Mouse (Mus musculus): ENCODE measurements around the gene Tbpl2. TPM values are rescaled to one million over a fixed set of nuclear protein-coding genes. Genes with fewer than 3 reads are reported as not detected.

Tbpl2 gene
- polyA plus RNA-seq (2012; rRNA removed): 0.13 TPM in 1 of 2 replicates, not detected in the other

- Histone ChIP-seq H3K27ac (ENCODE audit: insufficient read depth, low read depth, low read length) (no peak within 1 kb of the TSS), H3K27me3 (replicated peaks; ENCODE audit: control insufficient read depth, insufficient read depth, low read length) (no peaks in the 10 kb centered on the region), H3K4me3 (ENCODE audit: insufficient read depth, low read depth, low read length) (no peak within 1 kb of the TSS), H3K4me1 (ENCODE audit: control insufficient read depth, insufficient read depth, low read length) (no peaks in the 10 kb centered on the region; the same call in 1 of the 2 replicates), H3K36me3 (ENCODE audit: control insufficient read depth, insufficient read depth, low read length) (no peaks in the 10 kb centered on the region)
- 75% methylated on average over 4 of the region's 4 CpGs for WGBS
- TF ChIP-seq CTCF (conservative IDR thresholded peaks at IDR 0.05; ENCODE audit: insufficient read depth, insufficient read length, low read depth, low read length) (no peak), POLR2A (IDR thresholded peaks at IDR 0.05; ENCODE audit: low read depth, low read length) (no peak)
- no peak for DNase-seq
These were observed at the start of gene Tbpl2 for GRCm38 (mm10) chr2:24096495-24096894. TSS of gene Tbpl2 (minus strand) at chr2:24096595.

- DNase-seq: no peak
- no peak overlapping the region for H3K4me3 ChIP-seq (ENCODE audit: insufficient read depth, low read depth, low read length)
- H3K27me3 ChIP-seq (replicated peaks; ENCODE audit: control insufficient read depth, insufficient read depth, low read length): no peaks in the 10 kb centered on the region
- no peaks in the 10 kb centered on the region for H3K36me3 ChIP-seq (ENCODE audit: control insufficient read depth, insufficient read depth, low read length)
- TF ChIP-seq CTCF (conservative IDR thresholded peaks at IDR 0.05; ENCODE audit: insufficient read depth, insufficient read length, low read depth, low read length): no peak
- no peak for TF ChIP-seq POLR2A (IDR thresholded peaks at IDR 0.05; ENCODE audit: low read depth, low read length)
- WGBS: 75% methylated on average over 1 of the region's 1 CpGs
- H3K27ac ChIP-seq (ENCODE audit: insufficient read depth, low read depth, low read length): no peak overlapping the region
- H3K4me1 ChIP-seq (ENCODE audit: control insufficient read depth, insufficient read depth, low read length): no peaks in the 10 kb centered on the region
These were observed 38.0 kb upstream of the Tbpl2 start for GRCm38 (mm10) chr2:24134373-24134772.

GRCm38 (mm10) chr2:24109085-24109484 is 12.7 kb upstream of the Tbpl2 start:
- no peak for DNase-seq
- H3K27me3 ChIP-seq (replicated peaks; ENCODE audit: control insufficient read depth, insufficient read depth, low read length): no peaks in the 10 kb centered on the region
- no peak overlapping the region for H3K27ac ChIP-seq (ENCODE audit: insufficient read depth, low read depth, low read length)
- H3K36me3 ChIP-seq (ENCODE audit: control insufficient read depth, insufficient read depth, low read length): no peaks in the 10 kb centered on the region
- H3K4me3 ChIP-seq (ENCODE audit: insufficient read depth, low read depth, low read length): no peak overlapping the region
- TF ChIP-seq POLR2A (IDR thresholded peaks at IDR 0.05; ENCODE audit: low read depth, low read length) (no peak), CTCF (conservative IDR thresholded peaks at IDR 0.05; ENCODE audit: insufficient read depth, insufficient read length, low read depth, low read length) (no peak)
- no peaks in the 10 kb centered on the region for H3K4me1 ChIP-seq (ENCODE audit: control insufficient read depth, insufficient read depth, low read length)

GRCm38 (mm10) chr2:24103619-24104289 is 7.4 kb upstream of the Tbpl2 start:
- Histone ChIP-seq H3K36me3 (ENCODE audit: control insufficient read depth, insufficient read depth, low read length) (no peaks in the 10 kb centered on the region), H3K4me3 (ENCODE audit: insufficient read depth, low read depth, low read length) (no peak overlapping the region), H3K4me1 (ENCODE audit: control insufficient read depth, insufficient read depth, low read length) (no peaks in the 10 kb centered on the region), H3K27me3 (replicated peaks; ENCODE audit: control insufficient read depth, insufficient read depth, low read length) (no peaks in the 10 kb centered on the region), H3K27ac (ENCODE audit: insufficient read depth, low read depth, low read length) (peak overlapping the region; percentile 42; the same call in 1 of the 2 replicates)
- WGBS: 53% methylated on average over 4 of the region's 4 CpGs
- DNase-seq: peak; percentile 67
- TF ChIP-seq CTCF (conservative IDR thresholded peaks at IDR 0.05; ENCODE audit: insufficient read depth, insufficient read length, low read depth, low read length) (no peak), POLR2A (IDR thresholded peaks at IDR 0.05; ENCODE audit: low read depth, low read length) (no peak)

GRCm38 (mm10) chr2:24090921-24091320 is 5.5 kb downstream of the Tbpl2 start:
- Histone ChIP-seq H3K36me3 (ENCODE audit: control insufficient read depth, insufficient read depth, low read length) (no peaks in the 10 kb centered on the region), H3K27me3 (replicated peaks; ENCODE audit: control insufficient read depth, insufficient read depth, low read length) (no peaks in the 10 kb centered on the region), H3K4me1 (ENCODE audit: control insufficient read depth, insufficient read depth, low read length) (no peaks in the 10 kb centered on the region), H3K27ac (ENCODE audit: insufficient read depth, low read depth, low read length) (no peak overlapping the region), H3K4me3 (ENCODE audit: insufficient read depth, low read depth, low read length) (no peak overlapping the region)
- no peak for TF ChIP-seq CTCF (conservative IDR thresholded peaks at IDR 0.05; ENCODE audit: insufficient read depth, insufficient read length, low read depth, low read length)
- TF ChIP-seq POLR2A (IDR thresholded peaks at IDR 0.05; ENCODE audit: low read depth, low read length): no peak
- WGBS: 81% methylated on average over 1 of the region's 1 CpGs
- DNase-seq: no peak

GRCm38 (mm10) chr2:24050459-24050858 is 45.9 kb downstream of the Tbpl2 start:
- 87% methylated on average over 3 of the region's 3 CpGs for WGBS
- Histone ChIP-seq H3K27ac (ENCODE audit: insufficient read depth, low read depth, low read length) (no peak overlapping the region), H3K4me1 (ENCODE audit: control insufficient read depth, insufficient read depth, low read length) (no peaks in the 10 kb centered on the region; the same call in 1 of the 2 replicates), H3K36me3 (ENCODE audit: control insufficient read depth, insufficient read depth, low read length) (no peaks in the 10 kb centered on the region), H3K4me3 (ENCODE audit: insufficient read depth, low read depth, low read length) (no peak overlapping the region), H3K27me3 (replicated peaks; ENCODE audit: control insufficient read depth, insufficient read depth, low read length) (no peaks in the 10 kb centered on the region)
- TF ChIP-seq POLR2A (IDR thresholded peaks at IDR 0.05; ENCODE audit: low read depth, low read length) (no peak), CTCF (conservative IDR thresholded peaks at IDR 0.05; ENCODE audit: insufficient read depth, insufficient read length, low read depth, low read length) (no peak)
- no peak for DNase-seq

GRCm38 (mm10) chr2:24049344-24049990 is 46.9 kb downstream of the Tbpl2 start, which contains the start of gene Hnmt:
TSS of gene Hnmt (minus strand) at chr2:24049394.
- DNase-seq: peak; percentile 10
- Histone ChIP-seq H3K36me3 (ENCODE audit: control insufficient read depth, insufficient read depth, low read length) (no peaks in the 10 kb centered on the region), H3K4me3 (ENCODE audit: insufficient read depth, low read depth, low read length) (peak within 1 kb of the TSS; percentile 42), H3K4me1 (ENCODE audit: control insufficient read depth, insufficient read depth, low read length) (no peaks in the 10 kb centered on the region; the same call in 1 of the 2 replicates), H3K27ac (ENCODE audit: insufficient read depth, low read depth, low read length) (peak within 1 kb of the TSS; percentile 66), H3K27me3 (replicated peaks; ENCODE audit: control insufficient read depth, insufficient read depth, low read length) (no peaks in the 10 kb centered on the region)
- 29% methylated on average over 7 of the region's 7 CpGs for WGBS
- TF ChIP-seq POLR2A (IDR thresholded peaks at IDR 0.05; ENCODE audit: low read depth, low read length) (no peak), CTCF (conservative IDR thresholded peaks at IDR 0.05; ENCODE audit: insufficient read depth, insufficient read length, low read depth, low read length) (no peak)
